Mouse (Mus musculus) CD4-positive helper T cell, adult 2 months (primary cell): ENCODE measurements around the gene Mapkapk3.

ENCODE experiments used
- DNase-seq: peaks from one replicate; pipeline ENCODE4 v3.0.0-alpha.2; 2012; ENCODE audit warnings: low read depth, missing footprints, low spot score

Gene Mapkapk3

DNA sequence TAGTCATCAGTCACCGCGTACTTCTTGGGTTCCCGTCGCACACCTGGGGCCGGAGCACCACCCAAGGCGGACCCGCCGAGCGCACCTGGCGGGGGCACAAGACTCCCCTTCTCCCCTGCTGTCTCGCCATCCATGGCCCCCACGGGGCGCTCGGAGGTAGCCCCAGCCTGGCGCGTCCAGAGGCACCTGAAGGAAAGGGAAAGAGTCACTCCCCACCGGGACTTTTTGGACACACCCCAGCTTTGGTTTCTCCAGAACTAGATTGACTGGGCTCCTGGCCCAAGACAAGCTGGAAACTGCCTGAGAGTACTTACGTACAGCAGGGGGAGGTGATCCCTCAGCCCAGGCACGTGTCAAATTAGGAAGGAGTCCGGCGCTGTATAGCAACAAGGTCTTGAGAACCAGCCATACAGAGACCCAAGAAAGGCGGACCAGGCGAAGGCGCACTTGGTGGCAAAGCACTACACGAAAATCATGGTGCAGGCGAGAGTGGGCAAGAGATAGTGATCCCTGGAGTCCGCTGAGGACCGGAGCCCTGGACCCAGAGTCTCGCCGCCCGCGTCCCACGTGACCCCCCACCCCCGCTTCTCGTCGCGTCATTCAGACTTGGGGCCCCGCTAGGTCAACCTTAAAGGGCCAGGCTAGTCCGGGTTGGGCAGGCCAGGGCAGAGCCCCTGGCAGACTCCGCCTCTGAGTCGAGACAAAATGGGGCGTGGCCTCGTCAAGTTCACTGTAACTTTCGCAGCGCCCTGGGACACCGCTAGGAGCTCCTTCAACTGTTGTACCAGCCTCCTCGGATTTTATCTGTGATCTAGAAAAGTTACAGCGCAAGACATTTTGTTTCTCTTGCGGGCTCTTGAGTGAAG is at the start of gene Mapkapk3:
Mapkapk3 (minus strand) TSS at position 667 of the 866 bp plus-strand sequence.
- DNase-seq = peak; percentile 96

DNA sequence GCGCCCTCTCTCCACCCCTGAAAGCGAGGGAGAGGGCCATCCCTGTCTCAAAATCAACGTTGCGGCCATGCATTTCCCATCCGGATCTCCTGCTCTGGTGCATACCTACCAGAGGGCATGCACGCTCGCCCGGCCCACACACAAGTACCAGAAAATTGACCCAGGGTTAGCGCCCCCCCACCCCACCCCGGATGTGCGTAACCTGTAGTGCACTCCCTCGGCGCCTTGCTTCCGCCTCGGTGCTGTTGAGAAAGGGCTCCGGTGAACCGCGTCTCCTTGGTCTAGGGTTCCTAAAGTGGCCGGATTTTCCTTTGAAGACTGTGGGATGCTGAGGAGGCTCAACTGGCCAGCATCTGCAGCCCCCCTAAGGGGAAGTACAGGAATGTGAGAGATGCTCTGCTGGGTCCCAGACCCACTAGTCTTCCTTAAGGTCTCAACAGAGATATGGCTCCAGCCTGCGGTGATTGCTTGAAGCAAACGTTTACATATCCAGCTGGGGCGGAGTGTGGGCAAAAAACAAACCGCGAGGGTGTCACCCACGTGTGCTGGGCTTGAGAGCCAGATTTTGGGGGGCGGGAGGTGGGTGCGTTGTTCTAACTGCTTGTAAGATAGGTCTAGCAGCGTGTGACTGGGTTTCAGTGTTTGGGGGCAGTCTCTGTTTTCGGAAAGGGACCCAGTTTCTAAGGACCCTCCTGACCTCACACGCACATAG is 48.7 kb upstream of the Mapkapk3 start, which contains the start of gene Hemk1:
Hemk1 (minus strand) TSS at position 179 of the 712 bp plus-strand sequence.
- DNase-seq = peak; percentile 91

DNA sequence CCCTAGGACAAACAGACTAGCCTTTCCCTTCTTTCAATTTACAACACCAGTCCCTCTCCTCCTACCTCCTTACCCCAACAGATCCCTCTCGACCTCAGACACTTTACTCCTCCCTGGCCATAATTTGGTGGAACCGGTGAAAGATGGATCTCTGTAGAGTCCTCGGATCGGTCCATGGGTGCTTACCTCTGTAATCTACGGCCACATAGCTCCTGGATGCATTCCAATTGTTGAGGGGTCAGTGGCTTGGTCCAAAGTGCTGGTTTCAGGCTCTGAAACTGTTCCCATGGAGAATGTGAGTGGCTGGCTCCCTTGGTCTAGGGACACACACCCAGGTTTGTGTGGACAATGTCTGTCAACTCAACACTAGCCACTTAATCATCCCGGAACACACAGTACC is 46.7 kb upstream of the Mapkapk3 start:
- DNase-seq = no peak

DNA sequence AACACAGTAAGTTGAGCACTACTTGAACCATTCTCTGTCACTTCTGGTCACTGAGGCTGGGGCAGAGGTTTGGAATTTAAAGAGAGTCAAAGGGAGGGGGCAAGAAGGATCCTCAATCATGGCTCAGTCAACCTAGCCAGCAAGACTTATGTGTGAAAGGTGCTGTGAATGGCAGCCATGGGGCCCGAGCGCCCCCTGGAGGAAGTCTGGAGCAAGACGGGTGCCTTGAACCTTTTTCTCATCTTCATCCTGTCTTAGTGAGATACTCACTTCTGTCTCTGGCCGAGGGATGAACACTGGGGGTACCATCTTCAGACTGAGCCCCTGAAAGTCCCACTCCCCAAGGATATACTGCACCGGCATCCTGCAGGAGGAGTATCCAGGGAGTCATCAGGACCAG is 46.2 kb upstream of the Mapkapk3 start:
- peak; percentile 84 for DNase-seq

DNA sequence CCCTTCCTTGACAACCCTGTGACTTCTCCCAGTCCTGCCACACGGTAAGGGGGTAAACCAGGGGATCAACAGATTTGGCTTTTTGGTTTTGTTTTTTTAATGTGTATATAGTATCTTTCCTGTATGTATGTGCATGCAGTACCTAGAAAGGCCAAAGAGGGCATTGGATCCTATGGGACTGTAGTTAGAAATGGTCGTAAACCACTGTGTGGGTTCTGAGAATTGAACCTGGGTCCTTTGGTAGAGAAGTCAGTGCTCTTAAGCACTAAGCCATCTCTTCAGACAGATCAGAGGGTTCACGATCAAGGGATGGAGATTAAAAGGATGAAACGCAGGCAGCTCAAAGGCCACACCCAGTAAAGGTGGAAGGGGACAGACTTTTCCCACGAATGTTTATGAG is 45.4 kb upstream of the Mapkapk3 start:
- peak; percentile 58 for DNase-seq

DNA sequence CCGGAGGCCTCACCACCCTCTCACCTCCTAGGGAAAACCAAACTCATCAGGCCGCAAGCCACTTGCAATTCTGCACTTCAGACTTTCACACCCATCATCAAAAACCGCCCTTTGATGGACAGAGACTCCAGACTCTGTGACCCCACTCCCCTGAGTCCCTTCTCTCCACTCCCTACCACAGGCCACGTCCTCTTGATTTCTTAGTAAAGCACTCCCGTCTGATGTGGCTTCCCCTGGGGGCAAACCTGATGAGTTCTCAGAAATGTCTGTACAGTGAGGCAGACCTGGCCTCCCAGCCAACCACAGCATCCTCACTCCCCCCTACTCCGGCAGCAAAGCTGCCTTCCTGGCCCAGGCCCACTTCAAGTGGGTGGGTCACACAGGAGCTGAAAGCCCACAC is 44.7 kb upstream of the Mapkapk3 start:
- peak; percentile 85 for DNase-seq

DNA sequence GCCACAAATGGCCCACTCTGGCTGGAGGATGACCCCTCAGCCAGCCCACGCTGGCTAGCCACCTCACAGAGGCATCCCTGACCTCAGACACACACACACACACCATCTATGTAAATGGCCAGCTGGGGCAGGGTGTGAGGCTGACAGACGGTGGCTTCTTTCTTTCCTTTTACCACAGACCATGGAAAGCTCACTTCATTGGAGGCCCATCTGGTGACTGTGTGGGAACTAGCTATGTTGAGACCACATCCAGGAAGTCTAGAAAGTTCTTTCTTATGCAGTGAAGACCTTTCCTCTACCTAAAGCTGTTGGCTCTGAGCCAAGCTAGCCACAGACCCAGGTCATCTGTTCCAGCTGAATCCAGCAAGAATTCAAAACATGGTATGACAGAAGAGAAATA is 44.0 kb upstream of the Mapkapk3 start:
- DNase-seq = peak; percentile 72

DNA sequence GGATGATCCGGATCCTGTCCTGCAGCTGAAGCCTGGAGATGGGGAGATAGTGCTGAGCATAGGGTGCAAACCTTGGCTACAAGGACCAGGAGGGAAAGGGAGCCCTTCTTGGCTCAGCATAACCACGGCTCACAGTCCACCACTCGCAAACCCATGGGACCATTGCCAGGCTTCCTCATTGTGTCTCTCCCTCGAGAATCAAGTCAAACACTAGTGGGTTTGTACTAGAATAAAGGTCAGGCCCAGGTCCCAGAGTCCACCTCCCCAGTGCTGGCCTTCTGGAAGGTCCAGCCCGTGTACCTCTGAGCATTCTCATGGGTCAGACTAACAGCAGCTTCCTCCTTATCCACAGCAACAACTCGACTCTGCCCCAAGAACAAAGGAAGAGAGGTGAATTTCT is 41.1 kb upstream of the Mapkapk3 start:
- no peak for DNase-seq

DNA sequence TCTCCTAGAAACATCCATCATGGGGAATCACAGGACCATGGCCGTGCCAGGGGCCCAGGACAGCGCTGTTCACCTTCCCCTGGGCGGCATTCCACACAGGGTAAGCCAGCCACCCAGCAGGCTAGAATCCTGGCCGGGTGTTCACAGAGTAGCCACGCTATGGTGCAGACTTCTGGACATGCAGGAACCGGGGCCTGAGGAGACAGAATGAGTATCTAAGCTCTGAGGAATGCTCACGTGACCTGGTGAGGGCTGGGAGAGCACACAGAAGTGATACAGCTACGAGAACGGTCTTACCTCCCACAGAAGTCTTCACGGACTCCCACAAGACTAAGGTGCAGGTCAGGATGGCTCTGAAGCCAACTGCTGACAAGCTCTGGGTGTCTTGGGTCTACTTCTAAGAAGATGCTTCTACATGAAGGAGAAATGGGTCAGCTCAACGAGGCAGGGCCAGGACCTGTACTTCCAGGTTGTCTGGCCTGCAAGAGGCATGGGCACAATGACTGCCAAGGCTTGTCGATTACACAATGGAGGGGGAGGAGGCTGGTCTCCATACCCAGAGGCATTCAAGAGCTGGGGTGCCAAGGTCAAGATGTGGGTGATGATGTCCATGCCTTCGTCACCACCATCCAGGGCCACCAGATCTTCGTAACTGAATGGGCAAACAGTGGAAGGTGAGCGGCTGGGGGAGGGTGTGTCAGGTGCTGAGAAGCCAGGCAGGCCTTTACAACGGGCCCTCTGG is 38.4 kb upstream of the Mapkapk3 start:
- no peak for DNase-seq

DNA sequence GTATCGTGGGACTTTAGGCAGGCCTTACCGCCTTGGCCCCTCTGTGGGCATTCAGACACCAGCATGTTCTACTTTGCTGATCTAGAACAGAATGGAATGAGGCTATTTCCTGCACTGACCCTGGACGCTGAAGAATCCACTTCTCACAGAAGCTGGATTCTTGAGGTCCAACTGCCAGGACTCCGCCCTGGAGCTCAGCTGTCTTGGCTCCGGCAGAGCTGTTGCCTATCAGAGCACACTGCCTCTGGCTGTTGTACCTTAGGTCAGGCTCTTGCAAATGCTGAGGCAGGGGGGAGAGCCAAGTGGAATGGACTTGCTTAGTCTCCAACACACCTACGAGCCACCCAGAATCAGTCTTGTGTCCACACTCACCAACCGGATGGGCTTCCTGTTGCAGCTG is 36.2 kb upstream of the Mapkapk3 start:
- no peak for DNase-seq

DNA sequence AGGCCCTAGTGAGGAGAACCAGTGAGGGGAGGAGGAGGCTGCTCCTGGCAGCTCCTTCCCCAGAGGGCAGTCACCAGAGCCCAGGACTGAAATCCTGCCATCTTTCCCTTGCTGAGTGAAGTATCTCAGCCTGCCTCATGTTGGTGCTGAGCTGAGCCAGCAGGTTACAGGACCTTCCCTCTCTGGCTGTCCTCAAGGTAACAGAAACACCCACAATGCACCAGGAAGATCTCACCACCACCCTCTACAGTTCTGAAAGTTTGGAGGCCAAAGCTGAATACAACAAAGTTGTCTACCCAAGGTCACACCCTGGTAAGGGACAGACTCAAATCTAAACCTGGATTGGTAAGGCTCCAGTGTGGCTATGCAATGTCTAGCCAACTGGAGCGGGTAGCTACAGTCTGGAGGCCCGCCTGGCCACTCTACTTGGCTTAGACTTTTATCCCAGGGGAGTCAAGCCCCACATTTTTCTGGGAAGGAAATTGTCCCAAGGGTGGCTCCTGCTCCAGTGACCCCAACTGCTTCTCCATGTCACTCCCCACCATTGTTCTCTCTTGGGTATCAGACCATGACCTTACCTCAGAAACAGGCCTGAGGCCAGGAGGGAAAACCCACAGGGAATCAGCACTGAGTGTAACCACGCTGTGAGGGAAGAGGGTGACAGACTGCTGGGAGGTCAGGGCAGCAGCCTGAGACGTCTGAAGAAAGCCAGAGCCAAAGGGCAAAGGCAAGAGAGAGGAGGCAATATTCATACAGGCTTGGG is 35.3 kb upstream of the Mapkapk3 start:
- DNase-seq = no peak

DNA sequence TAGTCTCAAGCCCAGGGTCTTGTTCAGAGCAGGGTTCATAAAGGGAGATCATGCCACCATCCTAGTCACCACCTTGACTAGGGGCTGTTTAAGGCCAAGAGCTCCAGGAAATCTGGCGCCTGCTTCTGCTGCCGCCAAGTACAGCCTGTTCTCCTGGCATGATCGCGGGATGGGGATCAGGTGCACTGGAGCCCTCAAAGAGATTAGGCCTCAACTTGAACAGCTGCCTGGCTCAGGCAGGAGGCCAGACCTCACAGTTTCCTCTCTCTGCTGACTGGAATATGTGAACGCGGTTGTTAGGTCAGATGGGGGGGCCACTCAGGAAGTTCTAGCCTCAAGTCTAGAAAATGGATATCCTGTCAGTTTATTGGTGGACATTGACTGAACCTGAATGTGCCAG is 33.9 kb upstream of the Mapkapk3 start:
- DNase-seq = no peak

DNA sequence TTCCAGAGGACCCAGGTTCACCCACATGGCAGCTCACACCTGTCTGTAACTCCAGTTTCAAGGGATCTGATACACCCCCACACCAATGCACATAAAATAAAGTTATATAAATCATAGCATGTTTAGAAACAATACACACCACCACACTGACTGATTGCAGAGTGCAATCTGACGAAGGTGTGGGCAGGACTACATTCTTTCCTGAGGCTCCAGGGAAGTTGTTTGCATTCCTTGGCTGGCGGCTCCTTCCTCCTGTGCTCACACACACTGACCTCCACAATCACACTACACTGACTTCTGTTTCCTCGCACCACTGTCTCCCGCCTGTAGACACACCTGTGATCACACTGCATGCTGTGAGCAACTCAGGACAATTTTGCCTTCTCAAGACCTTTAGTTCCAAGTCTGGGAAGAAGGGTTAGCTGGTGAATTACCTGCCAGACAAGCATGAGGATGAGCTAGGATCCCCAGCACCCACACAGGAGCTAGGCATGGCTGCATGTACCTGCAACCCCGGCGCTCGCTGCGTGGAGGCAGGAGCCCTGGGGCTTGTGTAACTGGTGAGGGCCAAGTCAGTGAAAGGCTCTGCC is 32.9 kb upstream of the Mapkapk3 start:
- DNase-seq = no peak

DNA sequence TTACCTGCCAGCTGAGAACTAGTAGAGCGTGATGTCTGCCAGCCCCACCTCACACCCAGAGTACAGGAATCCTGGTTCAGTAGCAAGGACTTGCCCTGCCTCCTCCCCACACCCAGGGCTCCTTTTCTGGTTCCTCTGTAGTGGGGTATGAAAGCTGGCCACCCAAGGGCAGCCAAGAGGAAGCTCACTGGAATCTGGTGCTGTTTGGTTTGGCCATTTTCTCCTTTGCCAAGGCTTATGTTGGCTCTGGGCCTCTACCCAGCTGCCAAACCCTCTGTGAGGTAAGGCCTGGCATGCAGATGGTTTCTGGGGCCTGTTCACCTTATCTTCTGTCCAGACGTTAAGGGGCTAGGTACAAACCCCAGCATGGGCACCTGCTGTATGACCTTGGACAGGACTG is 26.1 kb upstream of the Mapkapk3 start:
- no peak for DNase-seq

DNA sequence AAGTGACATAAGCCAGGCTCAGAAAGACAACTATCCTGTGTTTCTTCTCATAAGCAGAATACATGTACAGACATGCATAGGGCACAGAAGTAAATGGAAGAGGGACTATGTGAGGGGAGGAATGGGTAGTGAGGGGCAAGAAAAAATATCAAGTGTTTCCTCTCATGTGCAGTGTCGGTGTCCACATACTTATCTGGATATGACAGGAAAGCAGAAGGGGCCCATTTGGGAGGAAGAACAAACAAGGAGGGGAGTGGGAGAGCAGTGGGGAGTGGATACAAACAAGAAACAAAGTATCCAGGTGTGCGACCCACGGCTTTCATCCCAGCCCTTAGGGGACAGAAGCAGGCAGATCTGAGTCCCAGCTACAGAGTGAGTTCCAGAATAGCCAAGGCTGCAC is 24.2 kb upstream of the Mapkapk3 start:
- no peak for DNase-seq

DNA sequence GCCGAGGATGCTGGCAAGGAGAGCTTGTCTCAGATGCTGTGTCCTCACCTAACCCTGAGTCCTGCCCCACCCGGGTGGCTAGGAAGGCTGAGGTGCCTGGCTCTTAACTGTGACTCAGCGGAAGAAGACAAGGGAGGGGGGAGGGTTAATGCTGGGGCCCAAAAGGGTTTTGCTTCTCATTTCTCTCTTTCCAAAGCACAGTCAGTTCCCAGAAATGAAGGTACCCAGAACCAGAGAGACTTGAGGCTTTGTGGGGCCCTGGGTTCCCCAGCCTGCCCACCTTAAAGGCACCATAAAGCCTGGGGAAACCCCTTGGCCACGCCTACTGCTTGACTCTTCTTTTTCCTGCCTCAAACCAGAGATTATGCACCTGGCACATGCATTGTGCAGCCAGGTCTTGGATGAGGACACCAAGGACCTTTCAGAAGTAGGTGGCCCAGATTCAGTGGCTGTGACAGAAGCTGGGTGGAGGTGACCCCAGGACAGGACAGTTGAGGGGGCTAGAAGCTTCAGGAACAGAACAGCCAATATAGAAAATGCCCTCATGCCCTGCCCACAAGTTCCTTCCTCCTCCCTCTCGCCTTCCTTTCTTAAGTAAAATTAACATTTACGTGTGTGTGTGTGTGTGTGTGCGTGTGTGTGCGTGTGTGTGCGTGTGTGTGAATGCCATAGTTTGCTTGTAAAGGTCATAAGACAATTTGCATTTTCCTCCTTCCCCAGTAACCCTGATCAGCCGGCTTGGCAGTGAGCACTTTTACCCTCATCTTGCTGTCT is 23.3 kb upstream of the Mapkapk3 start:
- peak; percentile 93 for DNase-seq

DNA sequence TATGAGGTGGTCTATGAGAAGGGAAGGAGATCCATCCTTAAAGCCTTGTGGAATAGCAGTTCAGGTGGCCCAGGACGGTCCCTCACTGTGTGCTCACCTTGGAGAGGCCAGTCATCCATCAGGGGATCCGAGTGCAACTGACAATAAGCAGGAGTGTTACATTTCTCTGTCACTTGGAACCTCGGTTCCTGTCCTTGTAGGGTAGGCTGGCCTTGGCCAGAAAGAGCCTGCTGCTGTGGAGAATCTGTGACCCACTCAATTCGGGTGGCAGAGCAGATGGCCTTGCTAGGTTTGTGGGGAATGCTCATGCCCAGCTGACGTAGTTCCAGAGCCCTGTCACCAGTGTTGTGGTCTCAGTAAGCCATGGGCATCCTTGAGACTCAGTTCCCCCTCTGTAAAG is 19.9 kb upstream of the Mapkapk3 start:
- no peak for DNase-seq

DNA sequence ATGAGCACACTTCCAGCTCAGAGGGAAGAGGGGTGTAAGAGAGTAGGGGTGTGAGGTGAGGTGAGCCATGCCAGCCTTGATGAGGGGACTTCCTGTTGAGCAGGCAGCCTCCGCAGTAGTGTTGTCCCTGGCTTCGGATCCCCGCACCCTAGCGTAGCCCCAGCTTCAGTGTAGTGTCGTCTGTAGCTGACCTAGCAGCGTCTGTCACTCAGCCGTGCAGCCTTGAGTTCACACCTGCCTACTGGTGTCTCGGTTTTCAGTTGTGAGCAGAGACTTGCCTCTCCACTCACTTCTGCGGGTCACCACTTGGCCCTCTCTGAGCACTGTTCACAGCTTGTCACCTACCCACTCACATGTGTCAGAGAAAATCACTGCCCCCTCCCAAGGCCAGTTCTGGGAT is 19.5 kb upstream of the Mapkapk3 start:
- peak; percentile 43 for DNase-seq

DNA sequence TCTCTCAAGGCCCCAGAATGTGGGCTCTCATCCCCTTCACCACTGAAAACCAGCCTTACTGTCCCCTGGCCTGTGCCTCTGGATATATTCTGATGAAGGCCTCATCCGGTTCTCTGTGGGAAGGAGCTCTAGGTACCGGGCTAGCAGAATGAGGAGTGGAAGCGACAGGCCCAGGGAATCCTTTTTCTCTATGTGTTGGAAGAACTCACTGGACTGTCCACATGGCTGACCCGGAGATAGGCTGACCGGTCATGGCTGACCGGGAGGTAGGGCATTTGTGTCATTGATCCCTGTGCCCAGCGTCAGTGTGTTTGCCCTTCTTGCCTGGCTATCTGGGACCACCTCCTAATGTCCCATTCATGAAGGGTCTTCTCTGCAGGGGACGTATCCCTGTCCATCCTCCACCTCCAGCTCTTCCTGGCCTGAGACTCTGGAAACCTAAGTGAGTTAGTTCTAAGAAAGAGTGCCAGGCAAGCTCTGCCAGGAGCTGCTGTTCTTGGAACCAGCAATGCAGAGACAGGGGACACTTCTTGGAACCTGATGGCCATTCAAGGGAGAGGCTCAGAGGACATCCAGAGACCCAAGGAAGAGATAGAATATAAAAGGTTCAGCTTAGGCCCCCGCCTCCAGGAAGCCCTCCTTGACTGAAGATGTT is 18.8 kb upstream of the Mapkapk3 start:
- no peak for DNase-seq

DNA sequence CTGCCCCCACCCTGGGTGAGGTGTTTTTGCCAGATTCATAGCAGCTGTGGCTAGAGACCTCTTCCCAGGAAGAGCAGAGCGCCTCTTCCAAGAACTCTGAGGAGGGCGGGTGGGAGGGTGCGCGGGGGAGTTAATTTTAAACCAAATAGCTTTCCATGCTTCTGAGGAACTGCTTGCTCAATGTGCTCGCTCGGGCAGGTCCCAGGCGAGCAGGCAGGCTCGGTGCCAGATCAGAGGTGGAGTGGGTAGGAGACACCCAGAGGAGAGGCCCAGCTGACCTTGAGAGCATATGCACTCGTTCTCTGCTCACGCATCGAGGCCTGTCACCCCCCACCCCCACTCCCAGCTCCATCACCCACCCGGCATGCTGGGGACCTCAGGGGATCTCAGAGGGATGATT is 18.2 kb upstream of the Mapkapk3 start:
- DNase-seq = peak; percentile 43
